30 mouse cellular contexts compared by ENCODE assay signal in the genomic region with DNA sequence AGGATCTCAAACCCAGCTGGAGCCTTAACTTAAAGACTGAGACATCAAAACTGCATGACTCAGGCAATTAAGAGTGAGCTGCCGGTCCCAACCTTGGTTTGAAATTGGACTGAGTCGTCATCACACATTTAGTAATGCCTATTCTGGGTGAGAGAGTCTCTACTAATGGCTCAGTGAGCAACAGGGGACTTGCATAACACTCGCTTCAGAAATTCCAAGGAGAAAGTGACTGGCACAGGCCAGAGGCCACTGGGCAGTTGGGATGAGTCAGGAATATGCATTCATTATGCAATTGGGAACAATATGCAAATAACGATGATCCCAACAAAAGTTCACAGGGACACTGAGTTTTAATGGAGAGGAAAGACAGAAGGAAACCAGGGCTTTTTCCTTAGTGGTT.
DNase-seq lines count a peak whose midpoint lies in the region; ATAC-seq and TF ChIP-seq lines count a peak whose summit lies in the region.
"Had no signal": no experiment of that assay in that cellular context is flagged by ENCODE, and none has a peak within 500 bp of the region (broad histone marks: within the 10 kb centered on the region; RNA-seq: fewer than 3 reads in every experiment).

No protein-coding gene starts in this region.

- no peak overlapping the region for H3K4me2 ChIP-seq in hindbrain, embryonic 11.5 days (replicated peaks; ENCODE audit: low read depth, low read length)
- H3K4me2 ChIP-seq: embryonic facial prominence, embryonic 12.5 days; heart, embryonic 11.5 days; intestine, embryonic 15.5 days; limb, embryonic 13.5 days; liver, embryonic 13.5 days; lung, embryonic 14.5 days; neural tube, embryonic 13.5 days had no signal

- H3K4me3 ChIP-seq in left cerebral cortex, adult 2 months, result no peak overlapping the region
- H3K4me3 ChIP-seq in hindbrain, embryonic 11.5 days (ENCODE audit: low read depth, low read length), result no peak overlapping the region
- H3K4me3 ChIP-seq: embryonic facial prominence, embryonic 12.5 days; erythroblast, embryonic 14.5 days; intestine, embryonic 15.5 days; layer of hippocampus, adult 2 months; limb, embryonic 13.5 days; liver, embryonic 13.5 days; megakaryocyte, embryonic 14.5 days; neural tube, embryonic 13.5 days had no signal

- no peak overlapping the region for H3K9ac ChIP-seq in hindbrain, embryonic 11.5 days (ENCODE audit: low read depth, low read length)
- H3K9ac ChIP-seq: embryonic facial prominence, embryonic 12.5 days; intestine, embryonic 15.5 days; limb, embryonic 13.5 days; liver, embryonic 13.5 days; lung, embryonic 14.5 days; neural tube, embryonic 13.5 days had no signal

- peak; percentile 75 for DNase-seq in adrenal gland, adult 2 months
- DNase-seq in adrenal gland, postnatal 4 days (ENCODE audit: low spot score in 2 of 2), result no peak
- no peak for DNase-seq in left cerebral cortex, adult 2 months (ENCODE audit: extremely low spot score in 1 of 2, low spot score in 2 of 2)
- DNase-seq in left cerebral cortex, adult 11 months (ENCODE audit: low spot score), result no peak
- DNase-seq in adrenal gland, postnatal 10 days, result peak; percentile 19
- DNase-seq in fibroblast of lung, adult 2 months (ENCODE audit: low read depth), result peak; percentile 13
- DNase-seq in thymus, postnatal 10 days (ENCODE audit: low spot score in 2 of 2), result no peak
- no peak for DNase-seq in hindbrain, embryonic 11.5 days (ENCODE audit: low spot score)
- DNase-seq: cerebellum, adult 11-12 months; cerebellum, postnatal 14 days; gastrocnemius, postnatal 14 days; kidney, postnatal 10 days; layer of hippocampus, postnatal 36 days; liver, embryonic 13.5 days; lung, embryonic 14.5 days; lung, postnatal 36 days; midbrain, embryonic 14.5 days; retina, postnatal 1 day; thymus, adult 18-20 months; thymus, postnatal 4 days had no signal

- peak overlapping the region; percentile 48 for H3K27ac ChIP-seq in left cerebral cortex, adult 2 months
- H3K27ac ChIP-seq in hindbrain, embryonic 11.5 days (ENCODE audit: low read depth, low read length), result no peak overlapping the region
- H3K27ac ChIP-seq: embryonic facial prominence, embryonic 12.5 days; intestine, embryonic 15.5 days; layer of hippocampus, adult 2 months; limb, embryonic 13.5 days; liver, embryonic 13.5 days; neural tube, embryonic 13.5 days had no signal

- no peak for TF ChIP-seq CTCF in left cerebral cortex, adult 2 months (IDR thresholded peaks at IDR 0.05)

- no peaks in the 10 kb centered on the region for H3K27me3 ChIP-seq in hindbrain, embryonic 11.5 days (ENCODE audit: control insufficient read depth, insufficient read depth, low read length)
- H3K27me3 ChIP-seq: embryonic facial prominence, embryonic 12.5 days; intestine, embryonic 15.5 days; limb, embryonic 13.5 days; liver, embryonic 13.5 days; megakaryocyte, embryonic 14.5 days; neural tube, embryonic 13.5 days had no signal

- H3K4me1 ChIP-seq in hindbrain, embryonic 11.5 days (replicated peaks; ENCODE audit: control insufficient read depth, insufficient read depth, low read length), result no peaks in the 10 kb centered on the region
- H3K4me1 ChIP-seq: liver, embryonic 13.5 days; megakaryocyte, embryonic 14.5 days had no signal

- intact Hi-C loops in left cerebral cortex, adult 2 months (cut with DNase I), result no loop called here

- WGBS in hindbrain, embryonic 11.5 days, result 93% methylated on average over 4 of the region's 4 CpGs

- H3K9me3 ChIP-seq in hindbrain, embryonic 11.5 days (ENCODE audit: control insufficient read depth, low read length), result no peaks in the 10 kb centered on the region
- H3K9me3 ChIP-seq: embryonic facial prominence, embryonic 12.5 days; intestine, embryonic 15.5 days; liver, embryonic 13.5 days; neural tube, embryonic 13.5 days had no signal

- no peak for ATAC-seq in hindbrain, embryonic 11.5 days (ENCODE audit: low FRiP score)
- ATAC-seq: forebrain, embryonic 14.5 days; hindbrain, embryonic 16.5 days; intestine, embryonic 15.5 days had no signal

- H3K36me3 ChIP-seq in hindbrain, embryonic 11.5 days (ENCODE audit: control insufficient read depth, insufficient read depth, low read length), result no peaks in the 10 kb centered on the region
- H3K36me3 ChIP-seq: liver, embryonic 13.5 days had no signal

Comparison
In these comparisons a context has a peak if more than half of its experiments do, and no peak if none do; other contexts are left out.
1. DNase-seq: peak in adrenal gland, adult 2 months (single experiment), adrenal gland, postnatal 10 days (single experiment) and fibroblast of lung, adult 2 months (single experiment); none in adrenal gland, postnatal 4 days (0 of 2), left cerebral cortex, adult 2 months (0 of 2), left cerebral cortex, adult 11 months (single experiment), thymus, postnatal 10 days (0 of 2) and hindbrain, embryonic 11.5 days (single experiment).